Mouse (Mus musculus) gastrocnemius, postnatal 10 days (tissue): ENCODE measurements around the gene Tor1aip2. TPM values are rescaled to one million over a fixed set of nuclear protein-coding genes. Genes with fewer than 3 reads are reported as not detected.
A peak's percentile ranks its signal among the peaks of the same experiment; 100 is the strongest.

Experiments used
- DNase-seq: peaks from one replicate; pipeline ENCODE4 v3.0.0; 2021; ENCODE audit warnings: mixed read lengths
- total RNA-seq, 2 experiments: library from RNA; stranded (reverse); gene quantifications; 2 replicates each; pipeline ENCODE4 v1.2.3; 2021

Gene Tor1aip2
- total RNA-seq, 2 experiments from 2014 or later = 64.9 to 78.2 TPM

DNA sequence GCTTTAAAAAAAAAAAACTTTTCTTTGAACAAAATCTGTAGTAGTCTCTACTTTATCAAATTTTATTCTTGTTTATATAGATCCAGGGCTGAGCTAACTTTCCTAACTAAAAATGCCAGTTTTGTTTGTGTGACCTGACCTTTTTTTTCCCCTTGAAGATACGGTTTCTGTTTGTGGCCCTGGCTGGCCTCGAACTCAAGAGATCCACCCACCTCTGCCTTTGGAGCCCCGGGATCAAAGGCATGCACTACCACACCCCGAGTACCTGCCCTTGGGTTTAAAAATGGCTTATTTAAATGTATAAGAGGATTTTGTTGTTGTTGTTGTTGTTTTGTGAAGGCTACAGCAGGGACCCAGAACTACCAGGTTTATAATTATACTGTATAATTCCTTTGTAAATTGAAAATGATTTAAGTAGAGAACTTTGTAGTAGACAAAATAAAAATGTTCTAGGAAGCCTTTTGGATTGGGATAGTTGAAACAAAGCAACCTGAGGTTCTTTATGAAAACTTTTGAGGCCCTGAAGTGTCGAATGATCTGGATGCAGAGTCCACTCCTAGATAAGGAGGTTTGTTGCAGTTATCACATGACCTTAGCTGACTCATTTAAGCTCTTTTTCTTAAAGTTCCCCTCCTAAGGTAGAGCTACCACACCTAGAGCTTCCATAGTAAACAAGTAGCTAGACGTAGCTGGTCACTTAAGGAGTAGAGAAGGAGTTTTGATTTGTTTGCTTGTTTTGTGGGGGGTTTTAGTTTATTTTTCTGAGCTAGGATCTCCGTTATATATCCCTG lies 6.4 kb downstream of the Tor1aip2 start:
- no peak for DNase-seq

DNA sequence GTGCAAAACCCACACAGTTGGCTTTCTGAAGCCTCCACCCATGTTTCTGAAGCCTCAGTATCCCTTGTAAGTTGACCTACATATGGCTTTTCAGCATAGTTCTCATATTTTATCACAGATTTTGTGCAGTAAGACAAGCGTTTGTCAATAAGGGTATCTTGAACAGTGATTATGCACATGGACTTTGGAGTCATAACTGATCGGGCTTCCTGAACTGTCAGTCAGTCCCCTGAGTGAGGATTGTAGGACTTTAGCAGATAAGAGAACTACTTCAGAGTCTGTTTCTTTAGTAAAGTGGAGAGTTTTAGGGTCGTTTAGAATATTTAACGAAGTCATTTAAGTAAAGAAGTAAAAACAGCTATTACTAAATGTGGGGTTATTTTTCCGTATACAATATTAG lies 7.3 kb downstream of the Tor1aip2 start:
- no peak for DNase-seq

DNA sequence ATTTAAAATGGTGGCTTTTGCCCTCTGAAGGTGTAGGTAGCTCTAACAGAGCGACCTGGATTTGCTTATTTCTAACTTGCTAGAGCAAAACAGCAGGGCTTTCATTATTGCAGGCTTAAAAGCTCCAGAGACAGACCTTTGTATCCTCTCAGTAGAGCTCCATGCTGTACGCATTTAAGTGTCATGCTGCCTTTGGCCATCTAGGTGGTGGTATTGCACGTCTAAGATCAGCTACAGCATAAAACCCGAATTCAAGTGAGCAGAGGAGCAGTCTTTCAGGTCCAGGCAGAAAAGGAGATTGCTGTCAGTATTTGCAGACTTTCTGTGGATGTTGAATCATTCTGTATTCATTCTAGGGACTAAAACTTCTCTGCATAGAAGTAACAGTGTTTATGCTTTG lies 7.8 kb downstream of the Tor1aip2 start:
- no peak for DNase-seq

DNA sequence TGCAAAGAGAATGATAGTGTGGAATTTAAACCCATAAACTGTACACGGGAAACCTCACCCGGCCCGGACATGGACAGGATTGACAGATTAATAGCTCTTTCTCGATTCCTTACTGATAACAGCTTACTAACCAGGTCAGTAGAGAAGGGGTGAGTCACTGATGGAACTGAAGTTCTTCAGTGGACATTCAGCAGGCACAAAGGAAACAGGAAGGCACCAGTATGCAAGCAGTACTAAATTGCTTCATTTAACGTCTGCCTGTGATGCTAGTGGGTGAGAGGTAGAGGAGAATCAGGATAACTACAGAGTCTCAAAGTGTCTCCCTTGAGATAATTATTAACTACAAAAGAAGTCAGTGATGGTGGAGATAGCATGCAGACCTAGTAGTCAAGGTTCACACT lies 9.0 kb downstream of the Tor1aip2 start:
- DNase-seq = no peak

GRCm38 (mm10) chr1:156046688-156047087 lies 11.5 kb downstream of the Tor1aip2 start:
- DNase-seq = peak; percentile 38

GRCm38 (mm10) chr1:156058207-156058606 lies 23.0 kb downstream of the Tor1aip2 start:
- no peak for DNase-seq

- DNase-seq = no peak
These were observed 27.0 kb downstream of the Tor1aip2 start for GRCm38 (mm10) chr1:156062193-156062592.

DNA sequence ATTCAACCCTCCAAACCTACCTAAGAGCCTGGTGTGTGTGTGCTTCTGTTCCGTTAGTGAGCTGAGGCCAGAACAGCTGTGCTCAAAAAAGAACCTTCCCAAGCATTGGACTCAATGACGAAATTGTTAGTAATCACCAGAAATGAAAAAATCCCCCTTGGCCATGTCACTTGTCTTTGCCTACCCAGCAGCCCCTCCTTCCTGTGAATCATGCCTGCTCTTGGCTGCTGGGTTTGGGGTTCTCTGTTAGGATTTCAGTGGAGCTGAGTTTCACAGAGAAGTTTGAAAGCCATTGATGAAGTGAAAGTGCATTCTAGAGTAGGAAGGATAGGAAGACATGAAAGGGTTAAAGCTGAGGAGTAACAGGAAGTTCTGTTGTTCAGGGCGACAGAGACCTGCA lies 30.9 kb downstream of the Tor1aip2 start:
- DNase-seq = no peak

DNA sequence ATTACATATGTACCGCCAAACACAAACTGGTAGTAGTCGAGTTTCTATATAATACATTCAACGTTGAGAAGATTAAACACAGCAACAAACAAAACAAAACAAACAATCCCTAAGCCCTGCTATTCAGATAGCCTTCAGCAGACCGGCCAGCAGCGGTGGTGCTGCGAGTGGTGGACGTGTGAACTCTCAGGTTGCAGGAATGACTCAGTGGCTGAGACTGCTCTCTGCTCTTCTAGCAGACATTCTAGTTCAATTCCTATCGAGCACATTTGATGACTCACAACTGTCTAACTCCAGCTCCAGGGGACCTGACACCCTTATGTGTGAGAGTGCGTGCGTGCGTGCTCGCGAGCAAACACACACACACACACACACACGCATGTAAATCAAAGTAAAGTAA lies 34.9 kb downstream of the Tor1aip2 start:
- DNase-seq = no peak

DNA sequence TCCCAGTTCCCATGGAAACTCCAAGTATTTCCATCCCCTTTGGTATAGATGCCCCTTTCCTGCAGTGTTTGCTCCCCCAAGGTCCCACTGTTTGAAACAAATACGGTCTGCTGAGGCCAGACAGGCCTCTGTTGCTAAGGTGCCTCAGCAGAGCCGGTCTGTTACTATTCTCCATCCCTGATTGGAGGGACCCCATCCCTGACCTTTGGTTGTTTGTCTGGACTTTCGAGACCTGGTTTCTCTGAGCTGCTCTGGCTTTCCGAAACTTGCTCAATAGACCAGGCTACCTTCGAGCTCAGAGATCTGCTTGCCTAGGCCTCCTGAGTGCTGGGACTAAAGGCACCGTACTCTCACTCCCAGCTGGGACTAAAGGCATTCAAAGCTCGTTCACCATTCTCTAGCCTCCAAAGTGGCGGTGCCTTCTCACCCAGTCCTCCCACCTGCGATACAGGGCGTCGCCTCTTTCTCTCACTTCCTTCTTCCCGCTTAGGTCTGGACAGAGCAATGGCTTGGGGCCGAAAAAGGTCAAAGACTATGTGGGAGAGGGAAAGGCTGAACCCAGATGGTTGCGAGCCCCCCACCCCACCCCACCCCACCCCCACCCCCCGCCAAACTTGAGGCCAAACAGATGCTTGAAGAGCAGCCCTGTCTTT lies 38.1 kb downstream of the Tor1aip2 start:
- DNase-seq = no peak

GRCm38 (mm10) chr1:156074575-156074974 lies 39.4 kb downstream of the Tor1aip2 start:
- peak; percentile 34 for DNase-seq

- DNase-seq = no peak
These were observed 41.3 kb downstream of the Tor1aip2 start for GRCm38 (mm10) chr1:156076474-156076873.

- DNase-seq = no peak
These were observed 42.5 kb downstream of the Tor1aip2 start for GRCm38 (mm10) chr1:156077655-156078054.

GRCm38 (mm10) chr1:156084603-156085002 lies 49.4 kb downstream of the Tor1aip2 start:
- DNase-seq = no peak

DNA sequence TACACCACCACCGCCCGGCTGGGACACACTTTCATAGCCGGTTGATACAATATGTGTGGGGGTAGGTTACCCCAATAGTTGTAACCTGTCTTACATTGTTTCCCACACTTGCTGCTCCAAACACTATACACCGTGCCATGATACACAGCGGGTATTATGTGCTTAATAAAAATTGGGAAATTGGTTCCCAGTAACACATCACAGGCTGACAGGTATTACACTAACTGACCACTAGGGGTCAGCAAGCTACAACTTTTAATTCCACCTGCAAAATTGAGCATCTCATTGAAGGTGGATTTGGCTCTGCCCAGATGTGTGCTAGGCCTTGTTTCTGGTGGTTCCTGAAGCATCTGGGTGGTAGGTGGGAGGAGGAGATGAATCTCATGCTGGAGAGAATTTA lies 50.6 kb downstream of the Tor1aip2 start:
- no peak for DNase-seq

- no peak for DNase-seq
These were observed 52.4 kb downstream of the Tor1aip2 start for GRCm38 (mm10) chr1:156087586-156087985.

DNA sequence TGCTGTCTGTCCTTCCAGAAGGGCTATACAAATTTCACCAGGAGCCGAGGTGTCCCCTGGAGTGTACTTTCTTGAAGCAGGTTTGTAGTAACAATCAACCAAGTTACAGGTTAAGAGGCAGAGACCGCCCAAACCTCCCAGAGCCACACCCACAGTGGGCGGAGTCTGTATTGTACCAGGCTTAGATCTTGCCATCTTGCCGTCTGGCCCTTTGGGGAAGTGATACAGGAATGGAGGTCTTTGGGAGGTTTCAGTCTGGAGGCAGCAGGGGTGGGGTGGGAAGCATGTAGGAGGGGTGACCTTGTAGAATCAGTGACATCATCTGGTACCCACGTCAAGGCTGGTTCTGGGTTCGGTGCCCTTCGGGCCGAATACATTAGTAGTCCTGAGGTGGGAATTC lies 54.4 kb downstream of the Tor1aip2 start:
- no peak for DNase-seq

DNA sequence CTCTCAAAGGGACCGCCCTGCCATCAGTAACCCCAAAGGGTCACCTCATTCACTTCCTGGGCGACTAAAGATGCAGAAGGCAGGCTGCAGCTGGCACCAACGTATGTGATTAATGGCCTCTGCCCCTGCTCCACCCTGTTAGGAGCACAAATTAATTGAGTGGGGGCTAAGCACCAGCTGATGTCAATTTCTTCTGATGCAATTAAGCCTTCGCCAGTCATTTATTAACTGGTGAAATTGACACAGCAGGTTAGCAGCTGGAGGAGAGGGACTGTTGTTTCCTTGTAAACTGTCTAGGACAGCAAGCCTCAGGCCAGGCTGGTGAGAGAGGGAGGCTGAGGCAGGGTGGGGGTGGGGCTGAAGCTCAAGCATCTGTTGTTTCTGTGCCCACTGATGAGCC lies 54.8 kb downstream of the Tor1aip2 start:
- DNase-seq = no peak

DNA sequence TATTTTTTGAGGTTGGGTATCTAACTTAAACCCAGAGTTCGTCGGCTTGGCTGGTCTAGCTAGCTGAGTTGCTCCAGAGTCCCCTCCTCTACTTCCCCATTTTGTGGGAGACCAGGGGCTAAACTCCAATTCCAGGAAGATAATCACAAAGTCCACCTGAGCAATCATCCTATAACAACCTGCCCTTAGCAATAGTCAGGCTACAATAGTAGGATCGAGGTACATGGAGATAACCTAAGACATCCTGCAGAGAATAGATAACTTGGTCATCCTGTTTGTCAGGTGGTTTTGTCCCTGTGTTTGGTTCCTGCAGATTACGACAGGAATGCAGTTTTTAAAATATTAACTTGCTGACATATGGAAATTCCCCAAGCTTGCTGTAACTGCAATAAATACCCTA lies 56.6 kb downstream of the Tor1aip2 start:
- DNase-seq = no peak

DNA sequence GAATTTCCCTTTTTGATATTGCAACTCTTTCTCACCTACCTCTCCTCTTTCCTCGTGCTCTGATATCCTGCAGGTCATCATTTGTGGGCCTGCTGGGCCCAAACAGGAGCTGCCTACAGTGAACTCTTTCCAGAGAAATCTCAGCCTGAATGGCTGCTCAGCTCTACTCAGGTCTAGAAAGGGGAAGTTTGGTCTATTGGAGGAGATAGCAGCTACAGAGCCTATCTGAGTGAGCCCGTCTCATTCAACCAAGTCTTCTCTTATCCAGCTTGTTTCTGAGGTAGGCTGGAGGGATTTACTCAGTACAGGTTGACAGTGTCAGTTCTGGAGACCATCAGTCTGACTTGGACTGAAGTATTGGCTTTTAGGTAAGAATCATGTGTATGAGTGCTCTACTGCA lies 68.6 kb downstream of the Tor1aip2 start:
- DNase-seq = no peak

DNA sequence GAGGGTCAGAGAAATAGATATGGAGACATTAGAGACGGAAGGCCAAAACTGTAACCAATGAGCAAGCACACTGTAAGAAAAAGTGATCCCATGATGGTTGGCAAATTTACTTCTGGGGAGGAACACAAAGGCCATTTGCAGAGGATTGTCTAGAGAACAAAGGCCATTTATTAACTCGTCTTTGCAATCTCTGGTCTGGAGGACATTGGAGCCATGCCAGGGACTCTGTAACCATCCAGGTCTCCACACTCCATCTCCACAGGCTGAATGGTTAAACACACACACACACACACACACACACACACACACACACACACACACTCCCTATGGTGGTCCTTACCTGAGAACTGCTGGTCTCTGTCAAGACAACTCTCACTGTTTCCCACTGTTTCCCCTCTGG lies 70.2 kb downstream of the Tor1aip2 start:
- DNase-seq = no peak

GRCm38 (mm10) chr1:156107424-156107823 lies 72.2 kb downstream of the Tor1aip2 start:
- DNase-seq = no peak

GRCm38 (mm10) chr1:156108400-156108799 lies 73.2 kb downstream of the Tor1aip2 start:
- DNase-seq = no peak

DNA sequence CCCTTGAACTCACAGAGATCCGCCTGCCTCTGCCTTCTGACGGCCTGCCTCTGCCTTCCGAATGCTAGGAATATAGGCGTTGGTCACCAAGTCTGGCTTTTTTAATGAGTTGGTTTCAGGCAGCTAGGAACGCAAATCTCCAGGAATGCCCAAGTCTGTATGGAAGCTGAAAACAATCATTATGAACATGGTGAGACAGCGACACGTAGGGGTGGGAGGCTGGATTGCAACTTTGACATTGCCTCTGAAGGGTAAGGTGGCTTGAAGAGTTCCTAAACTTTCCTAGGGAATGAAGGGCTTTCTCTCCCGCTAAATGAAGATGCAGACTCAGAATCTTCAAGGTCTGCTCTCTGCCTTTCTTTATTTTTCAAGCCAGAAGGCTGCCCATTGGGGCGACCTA lies 75.9 kb downstream of the Tor1aip2 start:
- DNase-seq = no peak
